Mouse (Mus musculus) bone marrow macrophage, adult 2 months (primary cell): ENCODE measurements around the gene Vamp2.

Experiments used
- CTCF ChIP-seq: IDR thresholded peaks from 2 replicates; pipeline ENCODE4 v1.5.1; 2012; ENCODE audit warnings: low read depth, mild to moderate bottlenecking, low read length, moderate library complexity
- POLR2A ChIP-seq: IDR thresholded peaks from 2 replicates; pipeline ENCODE4 v1.6.1; 2012; ENCODE audit warnings: mild to moderate bottlenecking, low read depth, low read length, borderline replicate concordance

DNA sequence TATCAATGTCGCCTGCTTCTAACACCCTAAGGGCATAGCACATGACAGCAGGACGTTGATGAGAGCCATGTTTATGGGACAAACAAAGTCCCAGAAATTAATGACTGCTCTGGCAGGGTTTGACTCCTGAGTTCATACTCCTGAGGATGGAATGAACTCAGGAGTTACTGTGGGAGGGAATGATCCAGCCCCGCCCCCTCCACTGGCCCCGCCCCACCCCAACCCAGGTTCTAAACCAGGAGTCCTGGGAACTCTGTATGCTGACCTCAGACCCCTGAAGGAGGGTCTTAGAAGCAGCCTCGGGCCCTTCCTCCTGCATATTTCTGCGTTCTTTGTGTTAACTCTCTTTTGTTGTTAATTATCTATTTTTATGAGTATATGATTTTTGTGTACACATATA, 2.7 kb upstream of the Vamp2 start:
- no peak for TF ChIP-seq POLR2A
- TF ChIP-seq CTCF: no peak
